Mouse (Mus musculus): ENCODE results near the gene Nr2f2. TPM values are rescaled to one million over a fixed set of nuclear protein-coding genes. Genes with fewer than 3 reads are reported as not detected.

Nr2f2 gene
- 0.57 and 8.3 TPM in 2 replicates for polyA plus RNA-seq (2012; ENCODE audit: low replicate concordance)

DNA sequence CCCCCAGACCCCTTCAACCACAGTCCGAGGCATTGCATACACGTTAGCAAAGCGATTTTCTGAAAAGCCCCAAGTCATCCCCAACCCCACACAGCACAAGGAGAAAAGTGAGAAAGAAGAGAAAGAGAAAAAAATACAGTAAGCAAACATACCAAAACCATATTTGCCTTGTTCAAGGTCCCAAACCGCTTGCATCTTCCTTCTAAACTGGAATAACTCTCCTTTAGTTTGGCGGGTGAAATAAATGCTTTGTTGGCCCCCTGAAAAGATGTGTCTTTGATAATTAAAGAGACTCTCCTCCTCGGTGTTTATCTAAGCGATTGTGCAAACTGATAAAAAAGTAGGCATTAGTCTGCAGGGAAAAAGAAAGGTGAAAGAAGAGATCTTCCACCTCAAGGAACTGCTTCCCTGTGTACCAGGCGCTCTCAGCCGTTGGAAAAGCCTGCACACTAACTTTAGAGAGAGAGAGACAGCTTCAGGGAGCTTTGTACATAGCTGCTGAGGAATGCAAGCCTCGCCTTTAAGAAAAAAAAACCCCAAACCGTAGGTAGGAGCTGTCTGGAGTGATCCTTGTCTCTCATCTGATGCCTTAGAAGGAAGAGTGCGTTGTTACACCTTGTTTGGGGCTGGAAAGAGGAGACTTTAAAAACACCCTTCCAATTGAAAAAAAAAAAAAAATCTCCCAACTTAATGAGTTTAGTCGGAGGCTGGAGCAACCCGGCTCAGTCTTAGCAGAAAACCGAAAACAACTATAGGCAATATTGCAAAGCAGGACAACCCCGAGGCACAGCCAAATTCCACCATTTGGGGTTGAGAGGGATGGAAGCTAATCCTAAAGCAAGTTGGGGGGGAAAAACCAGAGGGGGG, at the start of gene Nr2f2:
TSS of gene Nr2f2 (minus strand) at position 795 of the 867 bp plus-strand sequence.

Data from leukemia stem cell, adult 10-12 weeks (primary cell).